ENCODE assay signal across 29 mouse cellular contexts in genomic region chr2:106469196-106469595, GRCm38 (mm10).
DNase-seq lines count a peak whose midpoint lies in the region; ATAC-seq and TF ChIP-seq lines count a peak whose summit lies in the region.
"Had no signal": no experiment of that assay in that cellular context is flagged by ENCODE, and none has a peak within 500 bp of the region (broad histone marks: within the 10 kb centered on the region; RNA-seq: fewer than 3 reads in every experiment).

No protein-coding gene starts in this region.

- no peak for TF ChIP-seq CTCF in gastrocnemius, adult 2 months (IDR thresholded peaks at IDR 0.05)

- H3K27ac ChIP-seq in gastrocnemius, adult 2 months = peak overlapping the region; percentile 48
- H3K27ac ChIP-seq in kidney, embryonic 14.5 days (ENCODE audit: low read depth, low read length) = no peak overlapping the region
- H3K27ac ChIP-seq in brown adipose tissue, adult 24 weeks (replicated peaks; ENCODE audit: low read depth, low read length) = peak overlapping the region; percentile 89
- H3K27ac ChIP-seq: embryonic facial prominence, embryonic 15.5 days; hindbrain, embryonic 15.5 days; intestine, embryonic 15.5 days; kidney, postnatal 0 days; layer of hippocampus, adult 2 months; limb, embryonic 10.5 days; macrophage; midbrain, embryonic 10.5 days; neural tube, embryonic 13.5 days had no signal

- no peak overlapping the region for H3K9ac ChIP-seq in kidney, embryonic 14.5 days (ENCODE audit: low read depth, low read length)
- H3K9ac ChIP-seq: embryonic facial prominence, embryonic 15.5 days; hindbrain, embryonic 15.5 days; intestine, embryonic 15.5 days; liver, postnatal 0 days; neural tube, embryonic 13.5 days had no signal

- H3K4me2 ChIP-seq in kidney, embryonic 14.5 days (replicated peaks; ENCODE audit: low read depth, low read length) = no peak overlapping the region
- H3K4me2 ChIP-seq: embryonic facial prominence, embryonic 15.5 days; hindbrain, embryonic 15.5 days; intestine, embryonic 15.5 days; neural tube, embryonic 13.5 days had no signal

- intact Hi-C loops in gastrocnemius, adult 2 months (cut with DNase I) = no loop called here
- intact Hi-C loops in heart, postnatal 14 days (cut with DNase I) = no loop called here

- ATAC-seq in kidney, embryonic 14.5 days (ENCODE audit: low FRiP score, low TSS enrichment) = no peak
- ATAC-seq: forebrain, embryonic 14.5 days; intestine, embryonic 15.5 days; liver, postnatal 0 days; lung, postnatal 0 days; midbrain, embryonic 16.5 days had no signal

- peak; percentile 23 for DNase-seq in gastrocnemius, adult 2 months
- no peak for DNase-seq in gastrocnemius, adult 8-10 months (ENCODE audit: low spot score in 2 of 2)
- peak; percentile 8 for DNase-seq in kidney, adult 11 months
- DNase-seq in heart, postnatal 14 days = peak; percentile 6 to 37
- no peak for DNase-seq in thymus, postnatal 14 days
- no peak for DNase-seq in ovary, postnatal 10 days (ENCODE audit: low spot score)
- DNase-seq: adrenal gland, adult 2 months; cerebellum, adult 9-10 months; liver; liver, postnatal 0 days; thymus, adult 18-20 months; thymus, postnatal 4 days had no signal

- no peaks in the 10 kb centered on the region for H3K9me3 ChIP-seq in kidney, embryonic 14.5 days (ENCODE audit: control insufficient read depth, low read length)
- H3K9me3 ChIP-seq: embryonic facial prominence, embryonic 15.5 days; hindbrain, embryonic 15.5 days; intestine, embryonic 15.5 days; limb, embryonic 10.5 days; midbrain, embryonic 10.5 days; neural tube, embryonic 13.5 days had no signal

- no peaks in the 10 kb centered on the region for H3K36me3 ChIP-seq in kidney, embryonic 14.5 days (ENCODE audit: control insufficient read depth, insufficient read depth, low read length)
- H3K36me3 ChIP-seq: embryonic facial prominence, embryonic 15.5 days; G1E; hindbrain, embryonic 15.5 days; intestine, embryonic 15.5 days; limb, embryonic 10.5 days; midbrain, embryonic 10.5 days; neural tube, embryonic 13.5 days had no signal

- no peaks in the 10 kb centered on the region for H3K27me3 ChIP-seq in kidney, embryonic 14.5 days (ENCODE audit: control insufficient read depth, insufficient read depth, low read length)
- H3K27me3 ChIP-seq: CH12.LX; embryonic facial prominence, embryonic 15.5 days; hindbrain, embryonic 15.5 days; intestine, embryonic 15.5 days; neural tube, embryonic 13.5 days had no signal

- 86% methylated on average over 2 of the region's 2 CpGs for WGBS in kidney, embryonic 14.5 days

- no peak overlapping the region for H3K4me3 ChIP-seq in gastrocnemius, adult 2 months
- no peak overlapping the region for H3K4me3 ChIP-seq in kidney, embryonic 14.5 days (ENCODE audit: low read length)
- no peak overlapping the region for H3K4me3 ChIP-seq in brown adipose tissue, adult 24 weeks (ENCODE audit: insufficient read depth, low read depth, low read length)
- H3K4me3 ChIP-seq: embryonic facial prominence, embryonic 15.5 days; hindbrain, embryonic 15.5 days; intestine, embryonic 15.5 days; layer of hippocampus, adult 2 months; limb, embryonic 10.5 days; midbrain, embryonic 10.5 days; myocyte; neural tube, embryonic 13.5 days had no signal

- H3K4me1 ChIP-seq in kidney, embryonic 14.5 days (ENCODE audit: control insufficient read depth, insufficient read depth, low read length) = no peaks in the 10 kb centered on the region
- H3K4me1 ChIP-seq in brown adipose tissue, adult 24 weeks (ENCODE audit: control insufficient read depth, insufficient read depth, insufficient read length, low read length) = no peaks in the 10 kb centered on the region; the same call in 1 of the 2 replicates
- H3K4me1 ChIP-seq: embryonic facial prominence, embryonic 15.5 days; hindbrain, embryonic 15.5 days; intestine, embryonic 15.5 days; midbrain, embryonic 10.5 days; neural tube, embryonic 13.5 days had no signal

Comparison
In these comparisons a context has a peak if more than half of its experiments do, and no peak if none do; other contexts are left out.
1. DNase-seq: peak in gastrocnemius, adult 2 months (single experiment), kidney, adult 11 months (single experiment) and heart, postnatal 14 days (2 of 2); none in gastrocnemius, adult 8-10 months (0 of 2), thymus, postnatal 14 days (single experiment) and ovary, postnatal 10 days (single experiment).